Mouse (Mus musculus) midbrain, embryonic 16.5 days (tissue): ENCODE data around the gene Il13ra1. TPM values are rescaled to one million over a fixed set of nuclear protein-coding genes. Genes with fewer than 3 reads are reported as not detected.

ENCODE experiments used
- ATAC-seq: fragments of 200-750 bp; cut with Nextera tagmentation; 2 replicates; pipeline ENCODE4 v1.8.0; 2017; ENCODE audit warnings: moderate TSS enrichment
- H3K27ac ChIP-seq: fragments of 300-500 bp; sonication (generic); 2 replicates; pipeline ENCODE4 v1.5.1; 2014; ENCODE audit warnings: mild to moderate bottlenecking, low read length, mixed read lengths
- H3K27me3 ChIP-seq: fragments of 300-500 bp; sonication (generic); 2 replicates; pipeline ENCODE4 v1.6.1; 2014; ENCODE audit warnings: low read depth, low read length, mixed read lengths; ENCODE audit not compliant: control insufficient read depth, insufficient read depth
- H3K36me3 ChIP-seq: fragments of 300-500 bp; sonication (generic); 2 replicates; pipeline ENCODE4 v1.6.1; 2014; ENCODE audit warnings: mild to moderate bottlenecking, low read length, moderate library complexity, mixed read lengths; ENCODE audit not compliant: control insufficient read depth, insufficient read depth
- H3K4me1 ChIP-seq: fragments of 300-500 bp; sonication (generic); 2 replicates; pipeline ENCODE4 v1.6.1; 2014; ENCODE audit warnings: mild to moderate bottlenecking, low read length, mixed read lengths; ENCODE audit not compliant: control insufficient read depth, insufficient read depth
- H3K4me2 ChIP-seq: fragments of 300-500 bp; sonication (generic); 2 replicates; pipeline ENCODE4 v1.6.1; 2014; ENCODE audit warnings: mild to moderate bottlenecking, low read length, mixed read lengths
- H3K4me3 ChIP-seq: fragments of 300-500 bp; sonication (generic); 2 replicates; pipeline ENCODE4 v1.5.1; 2014; ENCODE audit warnings: low read depth, mild to moderate bottlenecking, low read length, moderate library complexity, mixed read lengths
- H3K9ac ChIP-seq: fragments of 300-500 bp; sonication (generic); 2 replicates; pipeline ENCODE4 v1.6.1; 2014; ENCODE audit warnings: low read depth, low read length, mixed read lengths
- H3K9me3 ChIP-seq: fragments of 300-500 bp; sonication (generic); replicated peaks from 2 replicates; pipeline ENCODE4 v1.6.1; 2014; ENCODE audit warnings: mild to moderate bottlenecking, low read length, mixed read lengths; ENCODE audit not compliant: control insufficient read depth, poor library complexity, severe bottlenecking
- WGBS: fragments of 180-500 bp; shearing (Covaris S2); extraction: QIAGEN DNeasy Blood & Tissue Kit; methylation state at CpG from one replicate; pipeline ENCODE4 v1.1.7; 2014; 5-methylcytosine and 5-hydroxymethylcytosine counted together
- polyA plus RNA-seq: library from polyadenylated mRNA; unstranded; fragments of >200 nt; fragmentation: Nextera tagmentation; extraction: Ambion mirVana; gene quantifications from 2 replicates; pipeline ENCODE4 v1.2.1, GENCODE M21; 2015

Il13ra1 gene
- polyA plus RNA-seq, 1 experiment from 2014 or later, result 8.4 TPM

DNA sequence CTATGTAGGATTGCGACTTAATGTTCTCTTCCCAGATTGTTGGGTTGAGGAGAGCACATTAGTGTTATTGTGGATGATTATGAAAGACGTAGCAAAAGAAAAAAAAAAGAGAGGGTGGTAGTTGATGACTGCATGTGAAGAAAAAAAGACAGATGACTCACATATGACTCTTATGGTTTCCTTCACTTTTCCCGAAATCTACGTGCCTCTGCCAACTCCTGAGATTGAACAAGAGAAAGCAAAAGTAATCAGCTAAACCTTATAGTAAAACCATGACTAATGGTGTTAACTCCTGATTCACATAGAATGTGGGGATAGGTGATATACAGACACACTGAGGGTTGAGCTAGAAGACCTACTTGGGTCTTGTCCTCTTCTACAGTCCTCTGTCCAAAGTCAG lies 3.3 kb downstream of the Il13ra1 start:
- 81% methylated on average over 4 of the region's 4 CpGs for WGBS
- H3K36me3 ChIP-seq, result no peaks in the 10 kb centered on the region
- no peaks in the 10 kb centered on the region for H3K9me3 ChIP-seq
- H3K27ac ChIP-seq, result no peak overlapping the region
- no peak for ATAC-seq
- no peak overlapping the region for H3K4me2 ChIP-seq
- H3K4me3 ChIP-seq, result no peak overlapping the region
- H3K9ac ChIP-seq, result no peak overlapping the region
- no peaks in the 10 kb centered on the region for H3K27me3 ChIP-seq
- no peaks in the 10 kb centered on the region for H3K4me1 ChIP-seq

DNA sequence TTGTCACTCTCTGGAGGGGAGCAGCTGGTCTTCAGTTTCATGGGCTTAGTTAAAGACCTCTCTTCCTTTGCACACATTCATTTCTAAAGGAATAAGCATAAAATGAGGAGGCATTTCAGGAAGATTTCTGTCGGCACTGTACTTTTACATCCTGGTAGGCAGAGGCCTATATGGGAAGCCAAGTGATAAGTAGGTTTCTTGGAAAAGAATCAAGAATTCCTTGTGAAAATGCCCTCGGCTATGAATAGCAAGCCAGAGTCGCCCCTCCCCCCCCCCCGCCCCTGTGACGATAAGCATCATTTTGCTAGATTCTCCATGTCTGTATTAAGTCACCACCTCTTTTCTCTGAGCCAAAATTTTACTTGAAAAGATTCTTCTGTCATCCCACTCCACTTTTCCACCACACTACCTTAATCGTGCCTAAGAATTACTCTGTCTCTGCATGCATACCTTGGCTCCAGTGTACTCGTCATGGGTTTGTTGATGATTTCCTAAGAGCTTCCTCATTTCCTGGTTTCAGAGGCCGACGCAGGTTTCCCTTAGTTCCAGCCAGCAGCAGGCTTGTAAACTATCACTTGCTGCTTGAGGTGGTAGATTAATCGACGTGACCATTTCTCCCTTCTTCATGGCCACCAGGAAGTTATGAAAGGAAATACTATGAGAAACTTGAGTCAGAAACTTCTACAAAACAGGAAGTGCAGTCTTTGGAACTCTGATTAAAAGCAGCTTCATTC lies 17.3 kb downstream of the Il13ra1 start:
- Histone ChIP-seq H3K4me3 (no peak overlapping the region), H3K4me2 (no peak overlapping the region), H3K9ac (no peak overlapping the region), H3K4me1 (no peaks in the 10 kb centered on the region), H3K27ac (no peak overlapping the region), H3K9me3 (no peaks in the 10 kb centered on the region), H3K36me3 (no peaks in the 10 kb centered on the region), H3K27me3 (no peaks in the 10 kb centered on the region)
- WGBS, result 79% methylated on average over 9 of the region's 11 CpGs
- ATAC-seq, result no peak

DNA sequence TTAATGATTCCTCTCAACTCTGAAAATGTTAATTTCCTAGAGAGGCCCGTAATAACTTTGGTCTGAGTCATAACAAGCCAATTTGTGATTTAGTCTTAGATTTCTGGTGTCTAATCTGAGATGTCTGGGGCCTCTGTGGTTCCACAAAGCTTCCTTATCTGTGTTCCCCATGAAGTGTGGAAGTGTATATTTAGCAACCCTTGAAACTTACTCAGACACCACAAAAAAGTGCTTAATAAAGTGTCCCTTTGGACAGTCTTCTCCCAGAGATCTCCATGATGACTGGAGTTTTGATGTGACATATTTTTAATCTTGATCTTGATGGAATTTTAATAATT lies 17.8 kb downstream of the Il13ra1 start:
- no peak overlapping the region for H3K9ac ChIP-seq
- H3K4me3 ChIP-seq, result no peak overlapping the region
- H3K27ac ChIP-seq, result no peak overlapping the region
- WGBS, result 85% methylated on average over 1 of the region's 1 CpGs
- H3K36me3 ChIP-seq, result no peaks in the 10 kb centered on the region
- H3K4me2 ChIP-seq, result no peak overlapping the region
- no peaks in the 10 kb centered on the region for H3K4me1 ChIP-seq
- no peak for ATAC-seq
- H3K9me3 ChIP-seq, result no peaks in the 10 kb centered on the region
- no peaks in the 10 kb centered on the region for H3K27me3 ChIP-seq

DNA sequence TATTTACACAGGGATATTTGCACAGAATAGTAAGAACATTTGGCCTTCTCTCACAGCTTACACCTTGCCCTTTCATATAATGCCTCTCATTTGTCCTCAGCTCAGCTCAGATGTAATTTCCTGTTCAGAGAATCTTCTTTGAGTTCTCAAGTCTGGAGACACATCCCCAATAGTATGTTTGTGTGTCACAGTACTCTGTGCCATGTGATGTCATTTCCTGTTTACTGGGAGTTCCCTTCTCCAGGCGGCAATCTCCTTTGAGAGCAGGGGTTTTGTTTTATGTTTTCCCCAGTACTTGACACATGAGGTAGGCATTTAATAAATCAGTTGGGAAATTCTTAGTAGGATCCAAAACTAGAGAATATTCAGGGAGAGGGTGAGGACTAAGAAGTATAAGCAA lies 24.4 kb downstream of the Il13ra1 start:
- Histone ChIP-seq H3K9ac (no peak overlapping the region), H3K36me3 (no peaks in the 10 kb centered on the region), H3K4me3 (no peak overlapping the region), H3K4me1 (no peaks in the 10 kb centered on the region), H3K27ac (no peak overlapping the region), H3K27me3 (no peaks in the 10 kb centered on the region), H3K9me3 (no peaks in the 10 kb centered on the region), H3K4me2 (no peak overlapping the region)
- no peak for ATAC-seq
- 94% methylated on average over 1 of the region's 1 CpGs for WGBS

DNA sequence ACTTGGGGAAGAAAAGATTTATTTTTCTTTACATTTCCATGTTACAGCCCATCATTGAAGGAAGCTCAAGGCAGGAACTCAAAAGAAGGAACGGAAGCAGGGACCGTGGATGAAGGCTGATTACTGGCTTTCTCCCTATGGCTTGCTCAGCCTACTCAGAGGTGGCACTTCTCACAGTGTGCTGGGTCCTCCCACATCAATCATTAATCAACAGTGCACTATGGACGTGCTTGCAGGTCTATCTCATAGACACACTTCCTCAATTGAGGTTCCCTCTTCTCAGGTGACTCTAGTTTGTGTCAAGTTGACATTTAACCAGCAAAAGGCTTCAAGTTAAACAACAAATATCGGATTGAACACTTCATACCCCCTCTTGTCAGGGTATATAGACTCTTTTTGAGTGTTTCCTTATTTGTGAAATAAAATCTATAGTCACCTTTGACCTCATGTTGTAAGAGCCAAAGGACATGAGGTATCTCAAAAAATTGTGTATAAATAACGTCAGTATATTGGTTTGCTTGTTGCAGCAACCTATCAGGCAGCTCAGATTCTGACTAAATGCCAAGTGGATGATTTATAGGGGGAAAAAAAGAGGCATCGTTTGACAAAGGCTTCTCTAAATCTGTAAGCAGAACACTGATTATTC lies 30.2 kb downstream of the Il13ra1 start:
- no peaks in the 10 kb centered on the region for H3K4me1 ChIP-seq
- H3K9ac ChIP-seq, result no peak overlapping the region
- H3K9me3 ChIP-seq, result no peaks in the 10 kb centered on the region
- ATAC-seq, result no peak
- H3K4me2 ChIP-seq, result no peak overlapping the region
- no peak overlapping the region for H3K27ac ChIP-seq
- WGBS, result 74% methylated on average over 6 of the region's 6 CpGs
- no peaks in the 10 kb centered on the region for H3K36me3 ChIP-seq
- no peaks in the 10 kb centered on the region for H3K27me3 ChIP-seq
- no peak overlapping the region for H3K4me3 ChIP-seq

DNA sequence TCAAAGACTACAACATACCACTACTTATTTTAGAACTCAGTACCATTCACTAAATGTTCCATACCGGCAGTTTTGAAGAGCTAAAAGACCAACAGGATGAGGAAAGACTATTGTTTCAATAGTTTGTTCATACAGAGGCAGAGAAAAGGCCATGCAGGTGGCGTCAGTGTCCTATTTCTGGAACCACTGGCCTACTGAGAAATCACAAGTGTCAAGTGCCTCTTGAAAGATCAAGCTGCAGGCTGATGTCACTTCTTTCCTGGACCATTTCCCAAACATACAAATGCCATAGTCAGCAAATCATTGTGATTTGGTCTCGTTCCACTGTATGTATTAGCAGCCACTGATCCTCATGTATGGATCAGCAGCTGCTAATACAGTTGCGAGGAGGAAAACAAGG lies 34.8 kb downstream of the Il13ra1 start:
- Histone ChIP-seq H3K9me3 (no peaks in the 10 kb centered on the region), H3K4me1 (no peaks in the 10 kb centered on the region), H3K4me2 (no peak overlapping the region), H3K27ac (no peak overlapping the region), H3K4me3 (no peak overlapping the region), H3K9ac (no peak overlapping the region), H3K27me3 (no peaks in the 10 kb centered on the region), H3K36me3 (no peaks in the 10 kb centered on the region)
- WGBS, result 63% methylated on average over 4 of the region's 4 CpGs
- no peak for ATAC-seq

DNA sequence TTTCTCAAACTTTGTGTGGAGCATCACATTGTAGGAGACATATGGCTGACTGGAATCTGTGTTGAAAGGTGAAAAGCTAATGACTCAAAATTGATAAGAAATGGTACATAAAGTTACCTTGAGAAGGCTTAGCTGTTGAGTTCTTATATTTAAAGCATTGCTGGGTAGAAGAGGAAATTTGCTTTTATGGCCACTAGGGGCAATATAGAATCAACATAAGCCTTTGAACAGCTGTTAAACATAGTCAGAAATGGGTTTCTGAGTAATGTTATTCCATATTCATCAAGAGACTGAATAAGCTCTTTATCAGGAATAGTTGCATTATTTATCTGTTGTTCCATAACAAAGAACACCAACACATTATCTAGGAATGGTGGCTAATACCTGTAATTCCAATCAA lies 38.2 kb downstream of the Il13ra1 start:
- H3K4me3 ChIP-seq, result no peak overlapping the region
- H3K4me2 ChIP-seq, result no peak overlapping the region
- H3K27ac ChIP-seq, result no peak overlapping the region
- no peak overlapping the region for H3K9ac ChIP-seq
- no peaks in the 10 kb centered on the region for H3K9me3 ChIP-seq
- no peaks in the 10 kb centered on the region for H3K4me1 ChIP-seq
- ATAC-seq, result no peak
- H3K27me3 ChIP-seq, result no peaks in the 10 kb centered on the region
- H3K36me3 ChIP-seq, result no peaks in the 10 kb centered on the region

DNA sequence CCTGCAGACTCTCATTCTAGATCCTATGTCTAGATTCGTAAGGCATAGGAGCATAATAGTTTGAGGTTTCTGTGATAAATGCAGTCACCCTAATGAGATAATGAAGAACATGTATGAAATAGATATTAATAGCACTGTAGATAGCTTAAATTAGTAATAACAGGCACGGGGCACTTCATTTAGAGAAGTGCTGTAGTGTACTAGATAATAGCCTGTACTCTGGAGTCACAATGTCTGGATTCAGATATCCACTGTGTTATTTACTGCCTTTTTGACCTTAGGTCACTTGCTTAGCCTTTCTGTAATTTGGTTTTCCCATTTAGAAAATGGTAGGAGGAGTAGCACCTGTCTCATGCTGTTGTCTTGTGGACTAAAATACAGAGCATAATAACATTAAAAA lies 44.8 kb downstream of the Il13ra1 start:
- H3K4me2 ChIP-seq, result no peak overlapping the region
- H3K4me1 ChIP-seq, result no peaks in the 10 kb centered on the region
- no peak overlapping the region for H3K9ac ChIP-seq
- no peaks in the 10 kb centered on the region for H3K27me3 ChIP-seq
- H3K9me3 ChIP-seq, result no peaks in the 10 kb centered on the region
- H3K27ac ChIP-seq, result no peak overlapping the region
- H3K4me3 ChIP-seq, result no peak overlapping the region
- no peak for ATAC-seq
- WGBS, result 82% methylated on average over 2 of the region's 2 CpGs
- no peaks in the 10 kb centered on the region for H3K36me3 ChIP-seq

DNA sequence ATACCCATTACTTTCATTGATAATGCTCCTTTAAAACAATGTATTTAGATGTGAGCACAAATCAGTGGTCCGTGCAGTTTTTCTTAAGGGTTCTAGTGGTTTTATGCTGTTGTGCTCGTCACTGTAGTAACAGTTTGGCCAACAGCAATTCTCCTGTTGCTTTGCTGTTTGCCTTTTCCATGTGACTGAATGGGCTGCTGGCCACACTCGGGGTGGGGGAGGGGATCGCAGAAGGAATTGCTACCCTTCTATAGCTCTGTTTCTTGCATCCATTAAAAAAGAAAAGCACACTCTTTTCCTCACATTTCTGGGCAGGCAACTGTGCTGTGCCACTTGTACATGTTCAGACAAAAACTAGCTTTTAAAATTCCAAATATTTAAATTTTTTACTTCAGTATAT lies 49.7 kb downstream of the Il13ra1 start:
- Histone ChIP-seq H3K36me3 (no peaks in the 10 kb centered on the region), H3K9ac (no peak overlapping the region), H3K4me1 (no peaks in the 10 kb centered on the region), H3K9me3 (no peaks in the 10 kb centered on the region), H3K4me3 (no peak overlapping the region), H3K27me3 (no peaks in the 10 kb centered on the region), H3K27ac (no peak overlapping the region), H3K4me2 (no peak overlapping the region)
- 30% methylated on average over 4 of the region's 4 CpGs for WGBS
- ATAC-seq, result no peak
